Mouse (Mus musculus) megakaryocyte, embryonic 14.5 days (primary cell): ENCODE data around the gene Zbtb11.

Source experiments
- FLI1 ChIP-seq: IDR thresholded peaks from 2 replicates; pipeline ENCODE4 v1.6.1; 2012; ENCODE audit warnings: low read length, inconsistent platforms, mixed read lengths
- GATA1 ChIP-seq: IDR thresholded peaks from 3 replicates; pipeline ENCODE4 v1.6.1; 2012; ENCODE audit warnings: mixed read lengths, low read length, inconsistent platforms, borderline replicate concordance

- no peak for TF ChIP-seq GATA1
- no peak for TF ChIP-seq FLI1
These were observed 35.2 kb downstream of the Zbtb11 start for GRCm38 (mm10) chr16:56008862-56009261.
